Mouse (Mus musculus): ENCODE data around the gene Gmpr. TPM values are rescaled to one million over a fixed set of nuclear protein-coding genes. Genes with fewer than 3 reads are reported as not detected.
"Not testable (repeated sequence)": the region's sequence is repeated elsewhere in the genome, so short reads cannot be mapped to it uniquely, and the experiment has no call there.

The Gmpr gene
- 100 to 1,000 TPM; 167 to 189 TPM for total RNA-seq (2021)

- intact Hi-C loops (cut with DNase I), result no loop called here
Observed at GRCm38 (mm10) chr13:45507274-45508229, at the start of gene Gmpr. Gene Gmpr, plus strand, starts transcription at chr13:45507444.

GRCm38 (mm10) chr13:45457459-45457858 lies 49.8 kb upstream of the Gmpr start:
- intact Hi-C loops (cut with DNase I), result no loop called here
- DNase-seq (ENCODE audit: low spot score), result no peak

More at GRCm38 (mm10) chr13:45507274-45508229, at the start of gene Gmpr:
- DNase-seq (ENCODE audit: low spot score), result peak; percentile 59

- DNase-seq (ENCODE audit: low spot score), result no peak
- intact Hi-C loops (cut with DNase I), result no loop called here
Observed at GRCm38 (mm10) chr13:45460177-45460576, 47.1 kb upstream of the Gmpr start.

- DNase-seq (ENCODE audit: low spot score), result no peak
- intact Hi-C loops (cut with DNase I), result no loop called here
Observed at GRCm38 (mm10) chr13:45461370-45461958, 45.8 kb upstream of the Gmpr start.

- no peak for DNase-seq (ENCODE audit: low spot score)
- intact Hi-C loops (cut with DNase I), result no loop called here
Observed at GRCm38 (mm10) chr13:45465616-45466015, 41.6 kb upstream of the Gmpr start.

GRCm38 (mm10) chr13:45466031-45466519 lies 41.2 kb upstream of the Gmpr start:
- no peak for DNase-seq (ENCODE audit: low spot score)

GRCm38 (mm10) chr13:45468751-45469150 lies 38.5 kb upstream of the Gmpr start:
- intact Hi-C loops (cut with DNase I), result no loop called here
- DNase-seq (ENCODE audit: low spot score), result no peak

More at GRCm38 (mm10) chr13:45466031-45466519, 41.2 kb upstream of the Gmpr start:
- intact Hi-C loops (cut with DNase I), result no loop called here

GRCm38 (mm10) chr13:45469481-45470301 lies 37.6 kb upstream of the Gmpr start:
- intact Hi-C loops (cut with DNase I), result no loop called here
- DNase-seq (ENCODE audit: low spot score), result no peak

GRCm38 (mm10) chr13:45473311-45473710 lies 33.9 kb upstream of the Gmpr start:
- intact Hi-C loops (cut with DNase I), result no loop called here

GRCm38 (mm10) chr13:45475297-45475696 lies 31.9 kb upstream of the Gmpr start:
- intact Hi-C loops (cut with DNase I), result loop anchor here (5.0 kb wide), 3 partner anchors 33 to 313 kb away; partner anchors contain the start of gene Mylip
- DNase-seq (ENCODE audit: low spot score), result no peak

More at GRCm38 (mm10) chr13:45473311-45473710, 33.9 kb upstream of the Gmpr start:
- DNase-seq (ENCODE audit: low spot score), result no peak

GRCm38 (mm10) chr13:45477183-45477582 lies 30.1 kb upstream of the Gmpr start:
- peak; percentile 27 for DNase-seq (ENCODE audit: low spot score)
- intact Hi-C loops (cut with DNase I), result loop anchor here (2.0 to 5.0 kb wide), 5 partner anchors 22 to 446 kb away; partner anchors contain the start of gene Mylip

GRCm38 (mm10) chr13:45479951-45480350 lies 27.3 kb upstream of the Gmpr start:
- intact Hi-C loops (cut with DNase I), result loop anchor here (5.0 kb wide), 3 partner anchors 38 to 318 kb away; partner anchors contain the start of gene Mylip

GRCm38 (mm10) chr13:45483215-45483614 lies 24.0 kb upstream of the Gmpr start:
- DNase-seq (ENCODE audit: low spot score), result no peak
- intact Hi-C loops (cut with DNase I), result no loop called here

More at GRCm38 (mm10) chr13:45479951-45480350, 27.3 kb upstream of the Gmpr start:
- no peak for DNase-seq (ENCODE audit: low spot score)

- intact Hi-C loops (cut with DNase I); DNase-seq (ENCODE audit: low spot score): not testable (repeated sequence)
Observed at GRCm38 (mm10) chr13:45483949-45484348, 23.3 kb upstream of the Gmpr start.

- DNase-seq (ENCODE audit: low spot score), result no peak
Observed at GRCm38 (mm10) chr13:45485602-45486001, 21.6 kb upstream of the Gmpr start.

GRCm38 (mm10) chr13:45486598-45486997 lies 20.6 kb upstream of the Gmpr start:
- peak; percentile 43 for DNase-seq (ENCODE audit: low spot score)
- intact Hi-C loops (cut with DNase I), result no loop called here

More at GRCm38 (mm10) chr13:45485602-45486001, 21.6 kb upstream of the Gmpr start:
- intact Hi-C loops (cut with DNase I), result no loop called here

- no peak for DNase-seq (ENCODE audit: low spot score)
- intact Hi-C loops (cut with DNase I), result loop anchor here (5.0 kb wide), 1 partner anchor 45 kb away; no protein-coding TSS in a partner anchor
Observed at GRCm38 (mm10) chr13:45491991-45492732, 15.1 kb upstream of the Gmpr start.

- intact Hi-C loops (cut with DNase I), result loop anchor here (5.0 kb wide), 1 partner anchor 43 kb away; no protein-coding TSS in a partner anchor
- DNase-seq (ENCODE audit: low spot score), result no peak
Observed at GRCm38 (mm10) chr13:45493846-45494245, 13.4 kb upstream of the Gmpr start.

- intact Hi-C loops (cut with DNase I), result no loop called here
- DNase-seq (ENCODE audit: low spot score), result no peak
Observed at GRCm38 (mm10) chr13:45498623-45499022, 8.6 kb upstream of the Gmpr start.
